ENCODE assay signal across 9 mouse cellular contexts in the genomic region with DNA sequence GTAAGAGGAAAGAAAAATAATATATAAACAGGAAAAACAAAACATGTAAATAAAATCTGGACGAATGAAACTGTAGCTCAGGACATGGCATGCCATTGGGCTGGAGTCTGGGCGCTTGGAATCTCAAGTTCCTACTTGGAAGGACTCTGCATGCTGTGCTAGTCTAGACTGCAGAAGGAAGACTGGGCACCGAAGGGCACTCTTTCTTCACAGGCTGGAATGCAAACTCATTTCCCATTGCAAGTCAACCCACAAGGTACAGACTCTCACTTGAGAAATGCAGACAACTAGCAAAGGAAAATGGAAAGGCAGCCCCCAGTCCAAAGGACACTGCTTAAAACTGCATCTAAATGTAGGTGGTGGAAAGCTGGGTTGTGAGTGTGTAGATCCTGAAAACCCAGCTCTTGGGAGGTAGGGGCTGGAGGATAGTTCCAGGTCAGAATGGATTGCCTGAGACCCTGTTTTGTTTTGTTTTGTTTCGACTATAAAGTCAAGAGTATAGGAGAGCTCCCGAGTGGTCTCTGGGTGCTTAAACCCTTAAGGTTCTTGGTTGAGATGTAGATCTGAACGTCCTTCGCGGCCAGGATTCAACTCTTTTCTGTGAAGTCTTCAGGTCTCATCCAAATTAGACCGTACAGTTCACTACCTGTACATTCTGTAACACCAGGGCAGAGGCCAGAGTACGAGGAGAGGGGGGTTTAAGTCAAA. TPM values are rescaled to one million over a fixed set of nuclear protein-coding genes. Genes with fewer than 3 reads are reported as not detected.
DNase-seq lines count a peak whose midpoint lies in the region; ATAC-seq and TF ChIP-seq lines count a peak whose summit lies in the region.
"Had no signal": no experiment of that assay in that cellular context is flagged by ENCODE, and none has a peak within 500 bp of the region (broad histone marks: within the 10 kb centered on the region; RNA-seq: fewer than 3 reads in every experiment).

No protein-coding gene starts in this region.

- H3K27me3 ChIP-seq in heart, embryonic 11.5 days (ENCODE audit: control insufficient read depth, insufficient read depth, low read length) = peaks cover 3% of the 10 kb centered on the region; the same call in 1 of the 2 replicates
- H3K27me3 ChIP-seq in ES-Bruce4 (ENCODE audit: control insufficient read depth, insufficient read depth, low read length, poor library complexity, severe bottlenecking) = no peaks in the 10 kb centered on the region
- no peaks in the 10 kb centered on the region for H3K27me3 ChIP-seq in liver, postnatal 0 days (ENCODE audit: insufficient read depth, low read length)

- H3K36me3 ChIP-seq in heart, embryonic 11.5 days (ENCODE audit: control insufficient read depth, insufficient read depth, low read length) = no peaks in the 10 kb centered on the region
- H3K36me3 ChIP-seq in ES-Bruce4 (ENCODE audit: control insufficient read depth, insufficient read depth, low read length, poor library complexity, severe bottlenecking) = peaks cover 6% of the 10 kb centered on the region; the same call in 1 of the 2 replicates
- no peaks in the 10 kb centered on the region for H3K36me3 ChIP-seq in liver, postnatal 0 days (replicated peaks; ENCODE audit: insufficient read depth, low read length)

- intact Hi-C loops in heart, postnatal 36 days (cut with DNase I) = loop anchor here (2.0 kb wide), 2 partner anchors 31 to 93 kb away; no protein-coding TSS in a partner anchor

- TF ChIP-seq EP300 in ES-Bruce4 (IDR thresholded peaks at IDR 0.05; ENCODE audit: insufficient read depth, low read depth, low read length) = no peak
- TF ChIP-seq EP300 in liver, postnatal 0 days (IDR thresholded peaks at IDR 0.05; ENCODE audit: low read depth) = no peak

- WGBS in heart, embryonic 11.5 days (ENCODE audit: insufficient replicate concordance) = 37% methylated on average over 10 of the region's 10 CpGs
- WGBS in liver, postnatal 0 days (ENCODE audit: insufficient replicate concordance) = 33% methylated on average over 10 of the region's 10 CpGs

- DNase-seq in heart, postnatal 36 days = no peak
- no peak for DNase-seq in liver, postnatal 0 days
- DNase-seq in cerebellum, adult 9-10 months = no peak
- DNase-seq in frontal cortex, postnatal 14 days (ENCODE audit: low spot score in 2 of 2) = no peak
- DNase-seq in frontal cortex, postnatal 36 days (ENCODE audit: low spot score in 2 of 2) = no peak
- DNase-seq: left cerebral cortex, postnatal 4 days had no signal

- TF ChIP-seq POLR2A in ES-Bruce4 (IDR thresholded peaks at IDR 0.05; ENCODE audit: insufficient read depth, low read length) = no peak

- peaks cover 3% of the 10 kb centered on the region; the same call in 1 of the 2 replicates for H3K4me1 ChIP-seq in heart, embryonic 11.5 days (ENCODE audit: control insufficient read depth, insufficient read depth, low read length)
- peaks cover 2% of the 10 kb centered on the region for H3K4me1 ChIP-seq in ES-Bruce4 (ENCODE audit: control insufficient read depth, insufficient read depth, low read length)
- peaks cover 7% of the 10 kb centered on the region for H3K4me1 ChIP-seq in liver, postnatal 0 days (ENCODE audit: insufficient read depth)

- ATAC-seq in heart, embryonic 11.5 days (replicated peaks; ENCODE audit: insufficient number of reproducible peaks, low FRiP score, low TSS enrichment) = no peak
- peak; percentile 41 to 51; a peak in 3 of 4 replicates for ATAC-seq in hematopoietic stem cell, adult 5-6 weeks (replicated peaks in 1 of 2; ENCODE audit: insufficient read depth in 1 of 2, low FRiP score in 2 of 2, low TSS enrichment in 1 of 2, low read depth in 1 of 2, poor library complexity in 2 of 2, severe bottlenecking in 2 of 2)
- no peak for ATAC-seq in liver, postnatal 0 days

- TF ChIP-seq CTCF in ES-Bruce4 (IDR thresholded peaks at IDR 0.05; ENCODE audit: low read depth, low read length) = no peak
- TF ChIP-seq CTCF in liver, postnatal 0 days (IDR thresholded peaks at IDR 0.05; ENCODE audit: low read depth) = no peak

- H3K4me3 ChIP-seq in heart, embryonic 11.5 days (ENCODE audit: low read depth, low read length) = peak overlapping the region; percentile 33
- H3K4me3 ChIP-seq in ES-Bruce4 (ENCODE audit: low read depth, low read length) = no peak overlapping the region
- H3K4me3 ChIP-seq in liver, postnatal 0 days (ENCODE audit: low read depth, low read length) = peak overlapping the region; percentile 18; the same call in 1 of the 2 replicates

- no peaks in the 10 kb centered on the region for H3K9me3 ChIP-seq in heart, embryonic 11.5 days (replicated peaks; ENCODE audit: control insufficient read depth, low read length)
- H3K9me3 ChIP-seq in ES-Bruce4 (replicated peaks; ENCODE audit: control insufficient read depth, insufficient read depth, low read length, poor library complexity, severe bottlenecking) = no peaks in the 10 kb centered on the region
- H3K9me3 ChIP-seq in liver, postnatal 0 days (ENCODE audit: low read length) = no peaks in the 10 kb centered on the region

- no peak overlapping the region for H3K27ac ChIP-seq in heart, embryonic 11.5 days (ENCODE audit: low read depth, low read length)
- peak overlapping the region; percentile 99 for H3K27ac ChIP-seq in ES-Bruce4 (ENCODE audit: insufficient read depth, low read length)
- H3K27ac ChIP-seq in liver, postnatal 0 days (ENCODE audit: low read depth) = peak overlapping the region; percentile 9; the same call in 1 of the 2 replicates

- no peak overlapping the region; the same call in 1 of the 2 replicates for H3K9ac ChIP-seq in heart, embryonic 11.5 days (ENCODE audit: low read depth, low read length)
- peak overlapping the region; percentile 82 for H3K9ac ChIP-seq in ES-Bruce4 (ENCODE audit: low read depth, poor library complexity, severe bottlenecking)
- H3K9ac ChIP-seq in liver, postnatal 0 days (replicated peaks) = no peak overlapping the region

- peak overlapping the region; percentile 68 for H3K4me2 ChIP-seq in heart, embryonic 11.5 days
- H3K4me2 ChIP-seq in liver, postnatal 0 days (ENCODE audit: low read depth, low read length) = peak overlapping the region; percentile 57

RNA-seq across cellular contexts. Expression of a gene that starts 26.5 kb away (rescaled TPM):
- 4.1 and 4.7 TPM in 2 replicates for polyA plus RNA-seq in heart, embryonic 11.5 days (2014; fragmentation: Nextera tagmentation; extraction: Ambion mirVana)
- 10 to 100 TPM in 1 of 2 experiments, 1 to 10 TPM in 1; 9.0 to 11.9 TPM for total RNA-seq in heart, postnatal 36 days (2021)
- polyA plus RNA-seq in ES-Bruce4 (2011; ENCODE audit: insufficient read depth, insufficient read length, low read depth, missing spikeins) = 55.5 and 57.5 TPM in 2 replicates
- total RNA-seq in hematopoietic stem cell, adult 5-6 weeks (2017) = 202 and 210 TPM in 2 replicates
- 2.5 and 3.3 TPM in 2 replicates for polyA plus RNA-seq in liver, postnatal 0 days (2015; fragmentation: Nextera tagmentation; extraction: Ambion mirVana)

Comparison
In these comparisons a context has a peak if more than half of its experiments do, and no peak if none do; other contexts are left out.
1. ATAC-seq: peak in hematopoietic stem cell, adult 5-6 weeks (2 of 2); none in heart, embryonic 11.5 days (single experiment) and liver, postnatal 0 days (single experiment).